Mouse (Mus musculus): Measurements from ENCODE around the gene Rac2.
A peak's percentile ranks its signal among the peaks of the same experiment; 100 is the strongest.

Rac2 gene

GRCm38 (mm10) chr15:78515759-78516158 lies 56.8 kb downstream of the Rac2 start:
- TF ChIP-seq CTCF (conservative IDR thresholded peaks at IDR 0.05; ENCODE audit: low read length), result no peak
- TF ChIP-seq POU5F1 (IDR thresholded peaks at IDR 0.05; ENCODE audit: borderline replicate concordance, low read length), result no peak
- no peak for TF ChIP-seq NANOG (IDR thresholded peaks at IDR 0.05; ENCODE audit: borderline replicate concordance, low read length)
- H3K9me3 ChIP-seq (ENCODE audit: low read length), result no peaks in the 10 kb centered on the region
- no peak overlapping the region for H3K4me3 ChIP-seq (replicated peaks; ENCODE audit: low read length)
- H3K27me3 ChIP-seq (ENCODE audit: insufficient read depth, low read length), result no peaks in the 10 kb centered on the region
- no peaks in the 10 kb centered on the region for H3K36me3 ChIP-seq (ENCODE audit: insufficient read depth, low read length)
- H3K4me1 ChIP-seq (replicated peaks; ENCODE audit: low read depth, low read length), result peaks cover 24% of the 10 kb centered on the region

DNA sequence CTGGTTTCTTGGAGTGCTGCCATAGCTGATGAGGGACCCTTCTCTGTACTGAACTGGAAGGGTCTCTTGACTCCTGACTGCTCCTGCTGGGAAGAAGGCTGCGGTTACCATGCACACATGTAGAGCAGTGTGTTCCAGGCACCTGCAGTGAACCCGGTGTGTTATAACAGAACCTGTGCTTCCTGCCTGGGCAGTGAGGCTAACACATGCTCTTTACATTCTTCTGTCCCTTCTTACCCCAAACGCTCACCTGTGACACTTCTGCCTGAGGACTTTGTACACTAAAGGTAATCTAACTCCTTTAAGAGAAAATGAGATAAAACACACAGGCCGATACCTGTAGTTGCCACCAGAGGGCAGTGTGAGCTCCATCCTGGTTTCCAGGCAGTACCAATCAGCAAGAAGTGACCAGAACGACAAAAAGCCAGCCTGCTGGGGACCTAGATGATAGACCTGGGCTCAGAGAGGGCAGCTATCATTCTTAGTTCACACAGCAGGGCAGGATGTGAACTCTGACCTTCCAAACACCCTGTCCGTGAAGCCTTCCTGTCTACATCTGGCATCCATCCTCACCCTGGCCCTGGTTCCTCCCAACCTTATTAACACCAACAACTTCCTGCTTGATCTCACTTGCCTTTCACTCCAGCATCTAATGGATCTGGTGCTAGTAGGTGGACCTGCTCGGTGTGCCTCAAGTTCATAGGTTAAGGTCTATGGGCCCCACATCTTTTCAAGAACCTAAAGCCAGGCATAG lies 58.0 kb downstream of the Rac2 start:
- Histone ChIP-seq H3K4me1 (replicated peaks; ENCODE audit: low read depth, low read length) (peaks cover 31% of the 10 kb centered on the region), H3K36me3 (ENCODE audit: insufficient read depth, low read length) (no peaks in the 10 kb centered on the region), H3K4me3 (replicated peaks; ENCODE audit: low read length) (no peak overlapping the region), H3K27me3 (ENCODE audit: insufficient read depth, low read length) (no peaks in the 10 kb centered on the region), H3K9me3 (ENCODE audit: low read length) (no peaks in the 10 kb centered on the region)
- TF ChIP-seq NANOG (IDR thresholded peaks at IDR 0.05; ENCODE audit: borderline replicate concordance, low read length), result no peak
- peak; percentile 97 for TF ChIP-seq CTCF (conservative IDR thresholded peaks at IDR 0.05; ENCODE audit: low read length)
- no peak for TF ChIP-seq POU5F1 (IDR thresholded peaks at IDR 0.05; ENCODE audit: borderline replicate concordance, low read length)

- TF ChIP-seq NANOG (IDR thresholded peaks at IDR 0.05; ENCODE audit: borderline replicate concordance, low read length) (no peak), CTCF (conservative IDR thresholded peaks at IDR 0.05; ENCODE audit: low read length) (no peak), POU5F1 (IDR thresholded peaks at IDR 0.05; ENCODE audit: borderline replicate concordance, low read length) (no peak)
- Histone ChIP-seq H3K4me1 (replicated peaks; ENCODE audit: low read depth, low read length) (peaks cover 34% of the 10 kb centered on the region), H3K9me3 (ENCODE audit: low read length) (no peaks in the 10 kb centered on the region), H3K27me3 (ENCODE audit: insufficient read depth, low read length) (no peaks in the 10 kb centered on the region), H3K36me3 (ENCODE audit: insufficient read depth, low read length) (no peaks in the 10 kb centered on the region), H3K4me3 (replicated peaks; ENCODE audit: low read length) (no peak overlapping the region)
These were observed 59.6 kb downstream of the Rac2 start for GRCm38 (mm10) chr15:78513019-78513418.

DNA sequence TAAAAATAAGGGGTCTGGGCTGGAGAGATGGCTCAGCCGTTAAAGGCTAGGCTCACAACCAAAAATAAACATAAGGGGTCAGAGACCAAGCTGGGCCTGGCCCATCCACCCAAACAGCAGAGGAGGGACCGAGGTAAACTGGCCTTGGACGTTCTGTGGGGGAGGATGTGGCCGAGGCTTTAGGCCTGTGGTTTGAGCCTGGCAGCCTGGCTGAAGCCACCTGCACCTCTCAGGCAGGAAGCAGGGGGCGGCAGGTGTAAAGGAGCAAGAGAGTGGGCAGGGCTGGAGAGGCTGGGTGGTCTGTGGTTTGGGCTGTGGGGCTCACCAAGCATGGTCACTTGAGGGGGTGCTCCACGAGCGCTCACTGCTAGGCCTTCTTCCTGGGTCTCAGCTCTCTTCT lies 60.6 kb downstream of the Rac2 start:
- Histone ChIP-seq H3K4me3 (replicated peaks; ENCODE audit: low read length) (no peak overlapping the region), H3K4me1 (replicated peaks; ENCODE audit: low read depth, low read length) (peaks cover 34% of the 10 kb centered on the region), H3K27me3 (ENCODE audit: insufficient read depth, low read length) (no peaks in the 10 kb centered on the region), H3K36me3 (ENCODE audit: insufficient read depth, low read length) (no peaks in the 10 kb centered on the region), H3K9me3 (ENCODE audit: low read length) (no peaks in the 10 kb centered on the region)
- TF ChIP-seq CTCF (conservative IDR thresholded peaks at IDR 0.05; ENCODE audit: low read length) (no peak), POU5F1 (IDR thresholded peaks at IDR 0.05; ENCODE audit: borderline replicate concordance, low read length) (no peak), NANOG (IDR thresholded peaks at IDR 0.05; ENCODE audit: borderline replicate concordance, low read length) (no peak)

DNA sequence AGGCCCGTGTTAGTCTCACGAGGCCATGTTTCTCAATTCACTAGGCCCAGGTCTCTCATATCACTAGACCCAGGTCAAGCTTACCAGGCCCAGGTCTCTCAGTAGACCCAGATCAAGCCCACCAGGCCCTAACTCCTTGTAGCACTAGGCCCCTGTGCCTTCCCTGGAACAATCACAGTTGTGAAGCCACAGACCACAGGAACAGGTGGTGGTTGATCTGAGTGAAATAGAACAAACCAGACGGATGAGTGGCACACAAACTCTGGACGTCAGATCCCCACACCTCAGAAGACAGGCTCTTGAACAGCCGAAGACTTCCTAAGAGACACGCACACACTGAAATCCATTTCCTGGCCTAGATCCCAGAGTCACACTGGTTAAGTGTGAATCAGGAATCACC lies 61.8 kb downstream of the Rac2 start:
- no peak overlapping the region for H3K4me3 ChIP-seq (replicated peaks; ENCODE audit: low read length)
- H3K36me3 ChIP-seq (ENCODE audit: insufficient read depth, low read length), result no peaks in the 10 kb centered on the region
- peaks cover 30% of the 10 kb centered on the region for H3K4me1 ChIP-seq (replicated peaks; ENCODE audit: low read depth, low read length)
- H3K9me3 ChIP-seq (ENCODE audit: low read length), result no peaks in the 10 kb centered on the region
- no peaks in the 10 kb centered on the region for H3K27me3 ChIP-seq (ENCODE audit: insufficient read depth, low read length)
- TF ChIP-seq CTCF (conservative IDR thresholded peaks at IDR 0.05; ENCODE audit: low read length), result no peak
- TF ChIP-seq POU5F1 (IDR thresholded peaks at IDR 0.05; ENCODE audit: borderline replicate concordance, low read length), result no peak
- TF ChIP-seq NANOG (IDR thresholded peaks at IDR 0.05; ENCODE audit: borderline replicate concordance, low read length), result no peak

DNA sequence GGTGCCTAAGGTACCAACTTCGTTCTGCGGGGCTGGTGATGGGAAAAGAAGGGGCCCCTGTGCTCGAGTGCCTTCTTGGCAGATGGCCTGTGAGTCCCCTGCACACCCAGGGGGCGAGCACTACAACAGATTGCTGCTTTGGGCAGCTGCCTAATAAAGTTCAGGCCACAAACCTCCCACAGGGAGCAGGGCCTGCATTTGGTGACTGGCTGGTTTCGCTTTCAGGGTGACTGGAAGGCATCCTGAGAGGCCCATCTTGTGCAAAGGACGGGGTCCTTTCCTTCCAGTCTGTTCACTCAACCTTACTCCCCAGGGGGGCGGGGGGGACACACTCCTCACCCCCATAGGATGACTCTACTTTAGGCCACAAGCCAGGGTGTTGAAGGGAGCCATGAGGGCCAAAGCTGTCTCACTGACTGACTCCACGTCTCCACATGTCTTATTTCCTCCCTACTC lies 62.4 kb downstream of the Rac2 start:
- no peaks in the 10 kb centered on the region for H3K36me3 ChIP-seq (ENCODE audit: insufficient read depth, low read length)
- no peaks in the 10 kb centered on the region for H3K9me3 ChIP-seq (ENCODE audit: low read length)
- H3K4me1 ChIP-seq (replicated peaks; ENCODE audit: low read depth, low read length), result peaks cover 25% of the 10 kb centered on the region
- H3K27me3 ChIP-seq (ENCODE audit: insufficient read depth, low read length), result no peaks in the 10 kb centered on the region
- TF ChIP-seq POU5F1 (IDR thresholded peaks at IDR 0.05; ENCODE audit: borderline replicate concordance, low read length) (no peak), CTCF (conservative IDR thresholded peaks at IDR 0.05; ENCODE audit: low read length) (no peak), NANOG (IDR thresholded peaks at IDR 0.05; ENCODE audit: borderline replicate concordance, low read length) (no peak)
- H3K4me3 ChIP-seq (replicated peaks; ENCODE audit: low read length), result peak overlapping the region; percentile 54

DNA sequence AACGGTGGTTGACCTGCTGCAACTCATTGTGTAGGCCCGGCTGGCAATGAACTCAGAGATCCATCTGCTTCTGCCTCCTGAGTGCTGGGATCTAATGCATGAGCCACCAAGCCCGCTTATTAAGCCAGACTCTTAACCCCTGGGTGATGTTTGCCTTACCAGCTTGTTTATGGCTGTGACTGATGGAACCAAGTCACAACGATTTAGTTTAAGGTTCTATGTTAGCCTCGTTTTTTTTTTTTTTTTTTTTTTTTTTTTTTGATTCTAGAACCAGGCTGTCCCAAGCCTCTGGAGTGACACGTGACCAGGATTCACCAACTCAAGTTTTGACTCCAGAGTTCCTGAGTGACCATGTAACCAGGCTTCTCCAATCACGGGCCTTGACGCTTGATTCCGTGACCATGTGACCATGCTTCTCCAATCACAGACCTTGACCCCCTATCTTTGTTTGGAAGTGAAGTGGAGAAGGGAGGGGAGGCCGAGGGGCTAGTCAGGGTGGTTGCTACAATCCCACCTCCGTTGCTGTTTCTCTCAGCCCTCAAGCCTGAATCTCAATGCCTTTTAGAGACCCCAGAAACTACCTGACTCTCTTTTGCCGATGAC lies 63.2 kb downstream of the Rac2 start:
- TF ChIP-seq CTCF (conservative IDR thresholded peaks at IDR 0.05; ENCODE audit: low read length), result no peak
- Histone ChIP-seq H3K36me3 (ENCODE audit: insufficient read depth, low read length) (no peaks in the 10 kb centered on the region), H3K4me1 (replicated peaks; ENCODE audit: low read depth, low read length) (peaks cover 20% of the 10 kb centered on the region), H3K4me3 (replicated peaks; ENCODE audit: low read length) (peak overlapping the region; percentile 54), H3K27me3 (ENCODE audit: insufficient read depth, low read length) (peaks cover 4% of the 10 kb centered on the region; the same call in 1 of the 2 replicates), H3K9me3 (ENCODE audit: low read length) (peaks cover 7% of the 10 kb centered on the region)
